Mouse (Mus musculus) heart, postnatal 0 days (tissue): ENCODE data around the gene Hyal4. TPM values are rescaled to one million over a fixed set of nuclear protein-coding genes. Genes with fewer than 3 reads are reported as not detected.

Experiments
- ATAC-seq: fragments of 200-750 bp; cut with Nextera tagmentation; 2 replicates; pipeline ENCODE4 v1.8.0; 2017; ENCODE audit warnings: low read depth, moderate number of reproducible peaks, moderate library complexity; ENCODE audit not compliant: insufficient read depth
- DNase-seq: peaks from one replicate; pipeline ENCODE4 v3.0.0-alpha.2; 2016; ENCODE audit warnings: low spot score
- H3K27ac ChIP-seq: fragments of 300-500 bp; sonication (generic); 2 replicates; pipeline ENCODE4 v1.5.1; 2014; ENCODE audit warnings: low read depth, mild to moderate bottlenecking
- H3K27me3 ChIP-seq: fragments of 300-500 bp; sonication (generic); 2 replicates; pipeline ENCODE4 v1.6.1; 2014; ENCODE audit warnings: low read length, mixed read lengths; ENCODE audit not compliant: control insufficient read depth, insufficient read depth
- H3K36me3 ChIP-seq: fragments of 300-500 bp; sonication (generic); replicated peaks from 2 replicates; pipeline ENCODE4 v1.6.1; 2014; ENCODE audit warnings: low read length, mixed read lengths; ENCODE audit not compliant: control insufficient read depth, insufficient read depth
- H3K4me1 ChIP-seq: fragments of 300-500 bp; sonication (generic); 2 replicates; pipeline ENCODE4 v1.6.1; 2014; ENCODE audit warnings: antibody characterized with exemption; ENCODE audit not compliant: control insufficient read depth, insufficient read depth
- H3K4me2 ChIP-seq: fragments of 300-500 bp; sonication (generic); 2 replicates; pipeline ENCODE4 v1.6.1; 2014; ENCODE audit warnings: low read depth, mild to moderate bottlenecking, low read length, moderate library complexity
- H3K4me3 ChIP-seq: fragments of 300-500 bp; sonication (generic); 2 replicates; pipeline ENCODE4 v1.5.1; 2014; ENCODE audit warnings: low read depth, low read length
- H3K9ac ChIP-seq: fragments of 300-500 bp; sonication (generic); replicated peaks from 2 replicates; pipeline ENCODE4 v1.6.1; 2014; ENCODE audit warnings: low read depth, low read length, mixed read lengths
- H3K9me3 ChIP-seq: fragments of 300-500 bp; sonication (generic); replicated peaks from 2 replicates; pipeline ENCODE4 v1.6.1; 2016; ENCODE audit warnings: low read length; ENCODE audit not compliant: control insufficient read depth
- CTCF ChIP-seq: IDR thresholded peaks from 2 replicates; pipeline ENCODE4 v1.5.1; 2016; ENCODE audit warnings: antibody characterized with exemption, control low read depth, low read depth
- EP300 ChIP-seq: IDR thresholded peaks from 2 replicates; pipeline ENCODE4 v1.6.1; 2016; ENCODE audit warnings: antibody characterized with exemption, low read depth
- WGBS: fragments of 180-500 bp; shearing (Covaris S2); extraction: QIAGEN DNeasy Blood & Tissue Kit; methylation state at CpG from one replicate; pipeline ENCODE4 v1.1.7; 2014; 5-methylcytosine and 5-hydroxymethylcytosine counted together
- polyA plus RNA-seq: library from polyadenylated mRNA; unstranded; fragments of >200 nt; fragmentation: Nextera tagmentation; extraction: Ambion mirVana; gene quantifications from 2 replicates; pipeline ENCODE4 v1.2.1, GENCODE M21; 2015
- total RNA-seq: library from RNA; depleted of rRNA; stranded (reverse); fragments of >200 nt; gene quantifications from 2 replicates; pipeline ENCODE4 v1.2.3, GENCODE M21; 2014; ENCODE audit warnings: low replicate concordance; rRNA removed

Hyal4 gene
- total RNA-seq: not detected in 2 replicates
- not detected in 2 replicates for polyA plus RNA-seq

DNA sequence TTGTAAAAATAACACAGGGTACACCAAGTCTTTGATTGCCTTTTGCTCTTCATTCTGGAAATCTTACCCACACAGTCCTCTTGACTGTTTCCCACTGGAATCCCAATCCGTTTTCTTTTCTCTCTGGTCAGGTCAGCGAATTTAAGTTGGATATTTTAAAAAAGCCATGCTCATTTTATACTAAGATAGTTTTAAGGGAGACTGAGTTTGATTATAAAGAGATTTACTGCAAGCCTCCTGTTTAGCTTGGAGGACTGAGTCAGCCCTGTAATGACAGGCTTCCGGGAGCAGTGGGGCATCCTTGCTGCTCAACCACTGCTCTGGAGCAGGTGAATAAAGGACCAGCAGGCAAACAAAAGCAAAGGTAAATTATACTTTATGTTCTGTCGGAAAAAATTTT lies at the start of gene Hyal4:
Gene Hyal4, plus strand, starts transcription at position 301 of the 400 bp plus-strand sequence.
- no peaks in the 10 kb centered on the region for H3K9me3 ChIP-seq
- no peak for DNase-seq
- H3K9ac ChIP-seq: no peak within 1 kb of the TSS
- H3K36me3 ChIP-seq: no peaks in the 10 kb centered on the region
- no peak within 1 kb of the TSS for H3K27ac ChIP-seq
- H3K27me3 ChIP-seq: no peaks in the 10 kb centered on the region
- TF ChIP-seq EP300 (no peak), CTCF (no peak)
- no peak for ATAC-seq
- no peak within 1 kb of the TSS for H3K4me2 ChIP-seq
- no peaks in the 10 kb centered on the region for H3K4me1 ChIP-seq
- no peak within 1 kb of the TSS for H3K4me3 ChIP-seq
- WGBS: 78% methylated on average over 4 of the region's 4 CpGs

DNA sequence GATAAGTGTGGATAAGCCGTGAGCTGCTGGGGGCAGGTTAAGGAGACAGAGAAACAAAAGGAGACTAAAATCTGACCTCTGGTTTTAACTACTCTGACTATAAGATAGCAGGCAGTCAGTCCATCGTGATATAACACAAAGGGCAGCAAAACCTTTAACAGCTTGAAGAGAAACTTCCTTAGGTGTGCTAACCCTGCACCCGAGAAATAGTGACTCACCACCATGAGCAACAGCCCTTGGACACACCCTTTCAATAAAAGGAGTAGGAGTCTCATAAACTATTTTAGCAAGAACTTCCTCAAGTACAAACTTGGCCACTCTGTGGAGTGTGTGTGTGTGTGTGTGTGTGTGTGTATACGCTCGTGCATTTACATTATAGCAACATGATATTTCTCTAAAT lies 41.0 kb upstream of the Hyal4 start:
- WGBS: 69% methylated on average over 5 of the region's 5 CpGs
- Histone ChIP-seq H3K4me1 (0 out of 2 replicates have a peak, but pooled peaks cover 2% of the 10 kb centered on the region), H3K4me2 (no peak overlapping the region), H3K9me3 (no peaks in the 10 kb centered on the region), H3K27ac (no peak overlapping the region), H3K27me3 (no peaks in the 10 kb centered on the region), H3K36me3 (no peaks in the 10 kb centered on the region), H3K9ac (no peak overlapping the region), H3K4me3 (no peak overlapping the region)
- no peak for DNase-seq
- TF ChIP-seq EP300 (no peak), CTCF (no peak)
- ATAC-seq: no peak

DNA sequence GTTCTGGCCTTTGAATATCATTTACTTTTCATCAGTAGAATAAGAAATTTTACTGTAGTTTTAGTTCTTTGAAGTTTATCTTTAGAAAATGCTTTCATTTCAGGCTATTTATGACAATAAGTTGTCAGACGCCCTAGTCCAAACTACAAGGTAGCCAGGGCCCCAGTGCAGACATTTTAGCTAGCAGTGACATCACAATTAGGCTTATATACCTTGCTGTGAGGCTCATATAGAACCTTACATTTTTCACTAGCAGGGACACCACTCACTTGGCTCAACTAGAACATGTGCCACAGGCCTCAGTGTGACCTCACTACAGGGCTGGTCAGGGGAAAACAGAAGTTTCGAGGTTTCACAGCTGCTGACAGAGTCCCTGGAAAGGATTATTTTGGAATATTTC lies 40.6 kb upstream of the Hyal4 start:
- Histone ChIP-seq H3K9ac (no peak overlapping the region), H3K4me1 (0 out of 2 replicates have a peak, but pooled peaks cover 2% of the 10 kb centered on the region), H3K4me3 (no peak overlapping the region), H3K4me2 (no peak overlapping the region), H3K27ac (no peak overlapping the region), H3K27me3 (no peaks in the 10 kb centered on the region), H3K9me3 (no peaks in the 10 kb centered on the region), H3K36me3 (no peaks in the 10 kb centered on the region)
- DNase-seq (no peak), ATAC-seq (no peak)
- WGBS: 70% methylated on average over 2 of the region's 2 CpGs
- TF ChIP-seq EP300: no peak
- TF ChIP-seq CTCF: no peak

DNA sequence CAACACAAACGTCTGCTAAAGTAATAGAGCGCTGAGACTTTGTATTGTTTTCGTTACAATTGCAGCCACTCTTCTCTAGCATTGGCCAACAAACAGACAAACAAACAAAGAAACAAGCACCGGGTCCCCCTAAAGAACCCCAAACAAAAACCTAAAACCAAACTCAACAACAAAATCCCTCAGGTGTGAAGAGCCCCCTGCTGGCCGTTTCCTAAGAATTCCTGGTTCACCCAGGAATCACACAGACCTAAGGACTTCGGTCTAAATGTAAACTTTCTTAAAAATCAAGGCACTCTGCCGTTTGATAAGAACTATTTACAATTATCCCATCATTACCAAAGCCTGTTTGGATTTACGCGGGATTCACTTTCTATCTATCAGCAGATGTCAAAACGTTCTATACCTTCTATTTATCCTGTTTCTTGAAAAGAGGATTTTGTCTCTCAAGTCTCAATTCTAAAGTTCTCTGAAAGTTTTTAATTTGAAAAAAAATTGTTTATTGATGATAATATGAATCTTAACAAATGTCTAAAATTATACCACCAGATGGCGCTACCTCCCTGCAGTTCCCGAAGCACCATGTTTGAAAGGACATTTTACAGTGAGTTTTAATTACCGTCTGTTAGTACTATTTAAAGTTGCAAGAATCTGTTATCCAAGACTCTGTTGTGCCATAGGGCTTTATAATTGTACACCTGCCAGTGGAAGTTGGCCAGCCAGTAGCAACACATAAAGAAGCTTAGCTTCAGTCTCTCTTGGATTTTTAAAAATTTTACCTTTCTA lies 26.6 kb upstream of the Hyal4 start:
- Histone ChIP-seq H3K4me2 (peak overlapping the region; percentile 52), H3K27me3 (no peaks in the 10 kb centered on the region), H3K4me3 (no peak overlapping the region), H3K27ac (no peak overlapping the region), H3K9me3 (no peaks in the 10 kb centered on the region), H3K36me3 (no peaks in the 10 kb centered on the region), H3K4me1 (no peaks in the 10 kb centered on the region), H3K9ac (no peak overlapping the region)
- no peak for ATAC-seq
- peak; percentile 35 for DNase-seq
- 26% methylated on average over 13 of the region's 13 CpGs for WGBS
- peak; percentile 65 for TF ChIP-seq CTCF
- TF ChIP-seq EP300: no peak

DNA sequence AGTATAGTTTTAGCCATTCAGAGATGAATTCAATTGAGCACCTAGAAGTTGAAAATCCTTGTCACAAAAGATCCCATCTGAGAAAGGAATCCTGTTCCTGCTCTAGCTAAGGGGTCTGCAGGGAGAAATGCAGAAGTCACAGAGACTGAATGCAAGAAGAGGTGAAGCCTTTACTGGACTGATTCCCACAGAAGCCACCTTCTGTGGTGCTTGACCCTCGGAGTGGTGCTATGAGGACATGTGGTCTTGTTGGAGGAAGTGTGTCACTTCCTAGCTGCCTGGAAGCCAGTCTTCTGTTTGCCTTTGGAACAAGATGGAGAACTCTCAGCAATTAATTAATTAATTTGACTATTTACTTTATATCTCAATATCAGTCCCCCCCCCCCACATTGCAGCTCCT lies 20.0 kb upstream of the Hyal4 start:
- ATAC-seq (no peak), DNase-seq (no peak)
- Histone ChIP-seq H3K9ac (no peak overlapping the region), H3K27ac (no peak overlapping the region), H3K4me1 (no peaks in the 10 kb centered on the region), H3K4me2 (no peak overlapping the region), H3K36me3 (no peaks in the 10 kb centered on the region), H3K4me3 (no peak overlapping the region), H3K9me3 (no peaks in the 10 kb centered on the region), H3K27me3 (no peaks in the 10 kb centered on the region)
- 65% methylated on average over 1 of the region's 1 CpGs for WGBS
- TF ChIP-seq EP300: no peak
- TF ChIP-seq CTCF: no peak

DNA sequence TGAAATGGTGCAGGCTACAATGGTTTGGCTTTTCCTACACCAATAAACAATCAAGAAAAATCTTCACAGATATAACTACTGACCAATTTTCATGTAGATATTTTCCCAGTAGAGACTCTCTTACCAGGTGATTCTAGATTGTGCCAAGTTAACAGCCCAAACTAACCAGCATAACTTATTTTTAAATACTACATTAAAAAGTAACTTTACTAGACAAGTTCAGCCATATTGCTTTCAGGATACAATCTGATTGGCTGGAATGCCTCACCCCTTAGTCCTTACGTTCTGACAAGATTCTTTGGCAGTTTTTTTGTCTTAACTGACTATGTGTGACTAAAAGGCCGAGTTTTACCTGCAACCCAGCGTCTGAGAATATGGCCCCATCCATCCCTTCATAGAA lies 15.2 kb upstream of the Hyal4 start, which contains the start of gene Hyal6:
Gene Hyal6, plus strand, starts transcription at position 301 of the 400 bp plus-strand sequence.
- H3K27ac ChIP-seq: no peak within 1 kb of the TSS
- H3K27me3 ChIP-seq: no peaks in the 10 kb centered on the region
- H3K36me3 ChIP-seq: no peaks in the 10 kb centered on the region
- no peak for ATAC-seq
- H3K9me3 ChIP-seq: no peaks in the 10 kb centered on the region
- no peak for DNase-seq
- TF ChIP-seq EP300: no peak
- no peak for TF ChIP-seq CTCF
- no peak within 1 kb of the TSS for H3K9ac ChIP-seq
- no peaks in the 10 kb centered on the region for H3K4me1 ChIP-seq
- 66% methylated on average over 3 of the region's 3 CpGs for WGBS
- H3K4me3 ChIP-seq: no peak within 1 kb of the TSS
- no peak within 1 kb of the TSS for H3K4me2 ChIP-seq
